Mouse (Mus musculus) embryo, embryonic 10.5 days (tissue): ENCODE measurements around the gene Pold2.
A peak's percentile ranks its signal among the peaks of the same experiment; 100 is the strongest.

Experiments used
- DNase-seq: peaks from one replicate; pipeline ENCODE4 v3.0.0-alpha.2; 2015; ENCODE audit warnings: low spot score

Gene Pold2

GRCm38 (mm10) chr11:5877921-5878526 lies at the start of gene Pold2:
Gene Pold2 (minus strand): TSS chr11:5878292.
- DNase-seq = peak; percentile 99

- no peak for DNase-seq
Measured at GRCm38 (mm10) chr11:5926696-5927220, 48.7 kb upstream of the Pold2 start.

- no peak for DNase-seq
Measured at GRCm38 (mm10) chr11:5924699-5925098, 46.6 kb upstream of the Pold2 start.

GRCm38 (mm10) chr11:5920323-5920960 lies 42.4 kb upstream of the Pold2 start:
- DNase-seq = no peak

- DNase-seq = no peak
Measured at GRCm38 (mm10) chr11:5919606-5920005, 41.5 kb upstream of the Pold2 start.

GRCm38 (mm10) chr11:5918111-5918510 lies 40.0 kb upstream of the Pold2 start:
- no peak for DNase-seq

- no peak for DNase-seq
Measured at GRCm38 (mm10) chr11:5916178-5916548, 38.1 kb upstream of the Pold2 start.

- DNase-seq = no peak
Measured at GRCm38 (mm10) chr11:5915429-5916177, 37.5 kb upstream of the Pold2 start.

GRCm38 (mm10) chr11:5914940-5915339 lies 36.8 kb upstream of the Pold2 start:
- DNase-seq = no peak

- DNase-seq = no peak
Measured at GRCm38 (mm10) chr11:5913936-5914335, 35.8 kb upstream of the Pold2 start.

GRCm38 (mm10) chr11:5913256-5913655 lies 35.2 kb upstream of the Pold2 start:
- no peak for DNase-seq

- DNase-seq = peak; percentile 76
Measured at GRCm38 (mm10) chr11:5912635-5913034, 34.5 kb upstream of the Pold2 start.

GRCm38 (mm10) chr11:5908642-5909041 lies 30.6 kb upstream of the Pold2 start:
- DNase-seq = no peak

GRCm38 (mm10) chr11:5907096-5907495 lies 29.0 kb upstream of the Pold2 start:
- no peak for DNase-seq

GRCm38 (mm10) chr11:5905778-5906518 lies 27.9 kb upstream of the Pold2 start:
- no peak for DNase-seq

GRCm38 (mm10) chr11:5904871-5905270 lies 26.8 kb upstream of the Pold2 start:
- no peak for DNase-seq

GRCm38 (mm10) chr11:5904357-5904756 lies 26.3 kb upstream of the Pold2 start:
- DNase-seq = no peak

- DNase-seq = no peak
Measured at GRCm38 (mm10) chr11:5903844-5904243, 25.8 kb upstream of the Pold2 start.

GRCm38 (mm10) chr11:5902390-5902789 lies 24.3 kb upstream of the Pold2 start:
- DNase-seq = peak; percentile 52

- peak; percentile 84 for DNase-seq
Measured at GRCm38 (mm10) chr11:5901950-5902349, 23.9 kb upstream of the Pold2 start.

GRCm38 (mm10) chr11:5901320-5901719 lies 23.2 kb upstream of the Pold2 start:
- DNase-seq = no peak

- no peak for DNase-seq
Measured at GRCm38 (mm10) chr11:5899286-5899685, 21.2 kb upstream of the Pold2 start.
